Mouse (Mus musculus): ENCODE data around the gene Pcsk4. TPM values are rescaled to one million over a fixed set of nuclear protein-coding genes. Genes with fewer than 3 reads are reported as not detected.

Pcsk4 gene
- polyA plus RNA-seq, 1 experiment from 2014 or later = 2.9 TPM

GRCm38 (mm10) chr10:80356001-80356682 lies 26.8 kb upstream of the Pcsk4 start, which contains the start of gene Plk5:
TSS of gene Plk5 (plus strand) at chr10:80356459.
- H3K27me3 ChIP-seq (ENCODE audit: control insufficient read depth, insufficient read depth, low read length) = peaks cover 63% of the 10 kb centered on the region
- ATAC-seq (replicated peaks; ENCODE audit: insufficient number of reproducible peaks, low FRiP score, low TSS enrichment, low read depth) (no peak), DNase-seq (ENCODE audit: low spot score) (no peak)
- 1% methylated on average over 50 of the region's 53 CpGs for WGBS
- peak within 1 kb of the TSS; percentile 57 for H3K4me2 ChIP-seq (ENCODE audit: low read depth, low read length)
- H3K27ac ChIP-seq (replicated peaks; ENCODE audit: low read depth, low read length) = no peak within 1 kb of the TSS
- no peaks in the 10 kb centered on the region for H3K36me3 ChIP-seq (replicated peaks; ENCODE audit: control insufficient read depth, insufficient read depth, low read depth, low read length)
- no peaks in the 10 kb centered on the region; the same call in 1 of the 2 replicates for H3K9me3 ChIP-seq (replicated peaks; ENCODE audit: control insufficient read depth, low read length)
- peak within 1 kb of the TSS; percentile 25; the same call in 1 of the 2 replicates for H3K9ac ChIP-seq (replicated peaks; ENCODE audit: low read length)
- H3K4me3 ChIP-seq (ENCODE audit: low read depth, low read length) = peak within 1 kb of the TSS; percentile 30
- peaks cover 7% of the 10 kb centered on the region for H3K4me1 ChIP-seq (ENCODE audit: control insufficient read depth, insufficient read depth, low read length)

- ATAC-seq (replicated peaks; ENCODE audit: insufficient number of reproducible peaks, low FRiP score, low TSS enrichment, low read depth) (no peak), DNase-seq (ENCODE audit: low spot score) (no peak)
- Histone ChIP-seq H3K4me2 (ENCODE audit: low read depth, low read length) (no peak overlapping the region), H3K27ac (replicated peaks; ENCODE audit: low read depth, low read length) (no peak overlapping the region), H3K4me3 (ENCODE audit: low read depth, low read length) (no peak overlapping the region), H3K9me3 (replicated peaks; ENCODE audit: control insufficient read depth, low read length) (no peaks in the 10 kb centered on the region; the same call in 1 of the 2 replicates), H3K27me3 (ENCODE audit: control insufficient read depth, insufficient read depth, low read length) (peaks cover 68% of the 10 kb centered on the region), H3K36me3 (replicated peaks; ENCODE audit: control insufficient read depth, insufficient read depth, low read depth, low read length) (no peaks in the 10 kb centered on the region), H3K4me1 (ENCODE audit: control insufficient read depth, insufficient read depth, low read length) (peaks cover 7% of the 10 kb centered on the region), H3K9ac (replicated peaks; ENCODE audit: low read length) (no peak overlapping the region)
- 8% methylated on average over 9 of the region's 9 CpGs for WGBS
Measured at GRCm38 (mm10) chr10:80355431-80355830, 26.1 kb upstream of the Pcsk4 start.

GRCm38 (mm10) chr10:80352727-80353126 lies 23.4 kb upstream of the Pcsk4 start:
- H3K36me3 ChIP-seq (replicated peaks; ENCODE audit: control insufficient read depth, insufficient read depth, low read depth, low read length) = no peaks in the 10 kb centered on the region
- H3K27me3 ChIP-seq (ENCODE audit: control insufficient read depth, insufficient read depth, low read length) = peaks cover 76% of the 10 kb centered on the region
- H3K4me3 ChIP-seq (ENCODE audit: low read depth, low read length) = no peak overlapping the region
- no peak overlapping the region for H3K4me2 ChIP-seq (ENCODE audit: low read depth, low read length)
- no peak overlapping the region for H3K9ac ChIP-seq (replicated peaks; ENCODE audit: low read length)
- DNase-seq (ENCODE audit: low spot score) (no peak), ATAC-seq (replicated peaks; ENCODE audit: insufficient number of reproducible peaks, low FRiP score, low TSS enrichment, low read depth) (no peak)
- H3K4me1 ChIP-seq (ENCODE audit: control insufficient read depth, insufficient read depth, low read length) = peaks cover 12% of the 10 kb centered on the region
- no peaks in the 10 kb centered on the region for H3K9me3 ChIP-seq (replicated peaks; ENCODE audit: control insufficient read depth, low read length)
- no peak overlapping the region for H3K27ac ChIP-seq (replicated peaks; ENCODE audit: low read depth, low read length)
- 60% methylated on average over 8 of the region's 8 CpGs for WGBS

GRCm38 (mm10) chr10:80351896-80352295 lies 22.6 kb upstream of the Pcsk4 start:
- Histone ChIP-seq H3K9ac (replicated peaks; ENCODE audit: low read length) (no peak overlapping the region), H3K27ac (replicated peaks; ENCODE audit: low read depth, low read length) (no peak overlapping the region), H3K4me2 (ENCODE audit: low read depth, low read length) (no peak overlapping the region), H3K4me3 (ENCODE audit: low read depth, low read length) (no peak overlapping the region), H3K27me3 (ENCODE audit: control insufficient read depth, insufficient read depth, low read length) (peaks cover 76% of the 10 kb centered on the region), H3K4me1 (ENCODE audit: control insufficient read depth, insufficient read depth, low read length) (peaks cover 12% of the 10 kb centered on the region), H3K9me3 (replicated peaks; ENCODE audit: control insufficient read depth, low read length) (no peaks in the 10 kb centered on the region), H3K36me3 (replicated peaks; ENCODE audit: control insufficient read depth, insufficient read depth, low read depth, low read length) (no peaks in the 10 kb centered on the region)
- WGBS = 23% methylated on average over 11 of the region's 11 CpGs
- ATAC-seq (replicated peaks; ENCODE audit: insufficient number of reproducible peaks, low FRiP score, low TSS enrichment, low read depth) (no peak), DNase-seq (ENCODE audit: low spot score) (no peak)

GRCm38 (mm10) chr10:80350292-80350691 lies 21.0 kb upstream of the Pcsk4 start:
- peak; percentile 61 for ATAC-seq (replicated peaks; ENCODE audit: insufficient number of reproducible peaks, low FRiP score, low TSS enrichment, low read depth)
- no peaks in the 10 kb centered on the region for H3K36me3 ChIP-seq (replicated peaks; ENCODE audit: control insufficient read depth, insufficient read depth, low read depth, low read length)
- H3K9me3 ChIP-seq (replicated peaks; ENCODE audit: control insufficient read depth, low read length) = no peaks in the 10 kb centered on the region
- no peak overlapping the region for H3K9ac ChIP-seq (replicated peaks; ENCODE audit: low read length)
- peak; percentile 91 for DNase-seq (ENCODE audit: low spot score)
- no peak overlapping the region for H3K4me2 ChIP-seq (ENCODE audit: low read depth, low read length)
- H3K4me3 ChIP-seq (ENCODE audit: low read depth, low read length) = no peak overlapping the region
- WGBS = 5% methylated on average over 7 of the region's 7 CpGs
- H3K27me3 ChIP-seq (ENCODE audit: control insufficient read depth, insufficient read depth, low read length) = peaks cover 70% of the 10 kb centered on the region
- H3K4me1 ChIP-seq (ENCODE audit: control insufficient read depth, insufficient read depth, low read length) = peaks cover 6% of the 10 kb centered on the region
- no peak overlapping the region for H3K27ac ChIP-seq (replicated peaks; ENCODE audit: low read depth, low read length)

GRCm38 (mm10) chr10:80348981-80349380 lies 19.7 kb upstream of the Pcsk4 start:
- Histone ChIP-seq H3K9me3 (replicated peaks; ENCODE audit: control insufficient read depth, low read length) (no peaks in the 10 kb centered on the region), H3K4me3 (ENCODE audit: low read depth, low read length) (no peak overlapping the region), H3K27ac (replicated peaks; ENCODE audit: low read depth, low read length) (no peak overlapping the region), H3K4me1 (ENCODE audit: control insufficient read depth, insufficient read depth, low read length) (peaks cover 6% of the 10 kb centered on the region), H3K27me3 (ENCODE audit: control insufficient read depth, insufficient read depth, low read length) (peaks cover 74% of the 10 kb centered on the region), H3K9ac (replicated peaks; ENCODE audit: low read length) (no peak overlapping the region), H3K4me2 (ENCODE audit: low read depth, low read length) (peak overlapping the region; percentile 4; the same call in 1 of the 2 replicates), H3K36me3 (replicated peaks; ENCODE audit: control insufficient read depth, insufficient read depth, low read depth, low read length) (no peaks in the 10 kb centered on the region)
- no peak for ATAC-seq (replicated peaks; ENCODE audit: insufficient number of reproducible peaks, low FRiP score, low TSS enrichment, low read depth)
- WGBS = 16% methylated on average over 24 of the region's 26 CpGs
- no peak for DNase-seq (ENCODE audit: low spot score)

- DNase-seq (ENCODE audit: low spot score) (peak; percentile 67), ATAC-seq (replicated peaks; ENCODE audit: insufficient number of reproducible peaks, low FRiP score, low TSS enrichment, low read depth) (no peak)
- H3K9ac ChIP-seq (replicated peaks; ENCODE audit: low read length) = no peak within 1 kb of the TSS
- under 1% methylated on average over 42 of the region's 42 CpGs for WGBS
- H3K27me3 ChIP-seq (ENCODE audit: control insufficient read depth, insufficient read depth, low read length) = peaks cover 81% of the 10 kb centered on the region
- H3K36me3 ChIP-seq (replicated peaks; ENCODE audit: control insufficient read depth, insufficient read depth, low read depth, low read length) = no peaks in the 10 kb centered on the region
- H3K4me3 ChIP-seq (ENCODE audit: low read depth, low read length) = peak within 1 kb of the TSS; percentile 18; the same call in 1 of the 2 replicates
- peak within 1 kb of the TSS; percentile 27 for H3K4me2 ChIP-seq (ENCODE audit: low read depth, low read length)
- H3K4me1 ChIP-seq (ENCODE audit: control insufficient read depth, insufficient read depth, low read length) = peaks cover 6% of the 10 kb centered on the region
- no peaks in the 10 kb centered on the region for H3K9me3 ChIP-seq (replicated peaks; ENCODE audit: control insufficient read depth, low read length)
- H3K27ac ChIP-seq (replicated peaks; ENCODE audit: low read depth, low read length) = no peak within 1 kb of the TSS
Measured at GRCm38 (mm10) chr10:80348244-80348781, 19.0 kb upstream of the Pcsk4 start, which contains the start of gene Adamtsl5. TSS of gene Adamtsl5 (minus strand) at chr10:80348412.

GRCm38 (mm10) chr10:80347514-80347967 lies 18.2 kb upstream of the Pcsk4 start:
- H3K4me3 ChIP-seq (ENCODE audit: low read depth, low read length) = no peak overlapping the region
- H3K4me2 ChIP-seq (ENCODE audit: low read depth, low read length) = no peak overlapping the region
- H3K9me3 ChIP-seq (replicated peaks; ENCODE audit: control insufficient read depth, low read length) = no peaks in the 10 kb centered on the region
- no peak overlapping the region for H3K9ac ChIP-seq (replicated peaks; ENCODE audit: low read length)
- DNase-seq (ENCODE audit: low spot score) = no peak
- no peak overlapping the region for H3K27ac ChIP-seq (replicated peaks; ENCODE audit: low read depth, low read length)
- no peaks in the 10 kb centered on the region for H3K36me3 ChIP-seq (replicated peaks; ENCODE audit: control insufficient read depth, insufficient read depth, low read depth, low read length)
- H3K27me3 ChIP-seq (ENCODE audit: control insufficient read depth, insufficient read depth, low read length) = peaks cover 83% of the 10 kb centered on the region
- H3K4me1 ChIP-seq (ENCODE audit: control insufficient read depth, insufficient read depth, low read length) = peaks cover 6% of the 10 kb centered on the region
- WGBS = 13% methylated on average over 17 of the region's 17 CpGs
- no peak for ATAC-seq (replicated peaks; ENCODE audit: insufficient number of reproducible peaks, low FRiP score, low TSS enrichment, low read depth)
